8 mouse cellular contexts compared by ENCODE assay signal in the genomic region with DNA sequence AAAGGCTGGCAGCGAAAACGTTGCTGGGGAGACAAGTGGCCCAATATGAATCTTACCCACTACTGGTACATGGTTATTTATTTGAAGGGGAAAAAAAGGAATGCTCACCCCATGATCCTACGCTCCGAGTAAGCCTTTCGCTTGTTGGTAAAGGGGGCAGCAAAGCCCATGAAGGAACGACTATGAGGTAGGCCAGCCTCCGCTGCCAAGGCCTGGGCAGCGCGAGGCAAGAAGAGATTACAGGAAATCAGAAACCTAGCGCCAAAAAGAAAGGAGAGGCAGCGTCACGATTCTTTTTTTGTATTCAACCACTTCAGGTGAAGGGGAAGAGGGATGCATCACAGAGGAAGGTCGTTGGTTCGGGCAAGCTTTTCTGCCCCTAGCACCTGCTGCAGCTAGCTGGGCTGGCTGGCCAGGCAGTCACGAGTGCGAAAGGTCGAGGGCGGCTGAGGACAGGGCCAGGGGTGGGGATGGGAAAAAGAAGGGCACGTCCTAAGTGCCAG. TPM values are rescaled to one million over a fixed set of nuclear protein-coding genes. Genes with fewer than 3 reads are reported as not detected.
A peak's percentile ranks its signal among the peaks of the same experiment; 100 is the strongest.
DNase-seq lines count a peak whose midpoint lies in the region; ATAC-seq and TF ChIP-seq lines count a peak whose summit lies in the region.

No protein-coding gene starts in this region.

- no peaks in the 10 kb centered on the region for H3K27me3 ChIP-seq in G1E (ENCODE audit: insufficient read depth, low read length)
- no peaks in the 10 kb centered on the region for H3K27me3 ChIP-seq in heart, postnatal 0 days (ENCODE audit: control insufficient read depth, insufficient read depth, low read length)
- no peaks in the 10 kb centered on the region for H3K27me3 ChIP-seq in liver, embryonic 15.5 days

- DNase-seq in gastrocnemius, adult 2 months = peak; percentile 93
- no peak for DNase-seq in gastrocnemius, adult 8-10 months (ENCODE audit: low spot score in 2 of 2)
- no peak for DNase-seq in G1E (ENCODE audit: low spot score)
- peak; percentile 16 for DNase-seq in heart, postnatal 0 days (ENCODE audit: low spot score)
- no peak for DNase-seq in urinary bladder, postnatal 25 days (ENCODE audit: low spot score)
- no peak for DNase-seq in T-cell, adult 2 months (ENCODE audit: low spot score)

- no peak for TF ChIP-seq EP300 in heart, postnatal 0 days (IDR thresholded peaks at IDR 0.05; ENCODE audit: low read depth)

- H3K9me3 ChIP-seq in G1E (replicated peaks) = no peaks in the 10 kb centered on the region
- H3K9me3 ChIP-seq in heart, postnatal 0 days (replicated peaks; ENCODE audit: control insufficient read depth, low read length) = no peaks in the 10 kb centered on the region
- no peaks in the 10 kb centered on the region for H3K9me3 ChIP-seq in liver, embryonic 15.5 days (replicated peaks)

- H3K36me3 ChIP-seq in G1E (replicated peaks) = peaks cover 31% of the 10 kb centered on the region
- H3K36me3 ChIP-seq in heart, postnatal 0 days (replicated peaks; ENCODE audit: control insufficient read depth, insufficient read depth, low read length) = peaks cover 18% of the 10 kb centered on the region
- H3K36me3 ChIP-seq in liver, embryonic 15.5 days (replicated peaks) = peaks cover 25% of the 10 kb centered on the region

- TF ChIP-seq CTCF in gastrocnemius, adult 2 months (IDR thresholded peaks at IDR 0.05) = no peak
- no peak for TF ChIP-seq CTCF in G1E (IDR thresholded peaks at IDR 0.05; ENCODE audit: low read depth, low read length)
- no peak for TF ChIP-seq CTCF in heart, postnatal 0 days (IDR thresholded peaks at IDR 0.05; ENCODE audit: low read depth)

- peak overlapping the region; percentile 96 for H3K27ac ChIP-seq in gastrocnemius, adult 2 months
- H3K27ac ChIP-seq in heart, postnatal 0 days (ENCODE audit: low read depth) = peak overlapping the region; percentile 96
- peak overlapping the region; percentile 92 for H3K27ac ChIP-seq in liver, embryonic 15.5 days (replicated peaks)

- H3K4me3 ChIP-seq in gastrocnemius, adult 2 months = peak overlapping the region; percentile 89
- H3K4me3 ChIP-seq in G1E (ENCODE audit: low read depth, low read length) = peak overlapping the region; percentile 82
- peak overlapping the region; percentile 79 for H3K4me3 ChIP-seq in heart, postnatal 0 days (ENCODE audit: low read depth, low read length)
- H3K4me3 ChIP-seq in liver, embryonic 15.5 days (replicated peaks) = peak overlapping the region; percentile 83

- H3K4me1 ChIP-seq in G1E (ENCODE audit: insufficient read depth, low read depth, low read length) = peaks cover 50% of the 10 kb centered on the region
- H3K4me1 ChIP-seq in heart, postnatal 0 days (ENCODE audit: control insufficient read depth, insufficient read depth) = peaks cover 11% of the 10 kb centered on the region; the same call in 1 of the 2 replicates
- H3K4me1 ChIP-seq in liver, embryonic 15.5 days (replicated peaks) = peaks cover 41% of the 10 kb centered on the region

- no peak for ATAC-seq in G1E (ENCODE audit: extremely low read depth, insufficient number of reproducible peaks, low FRiP score, poor library complexity, severe bottlenecking)
- no peak; the same call in 1 of the 2 replicates for ATAC-seq in heart, postnatal 0 days (ENCODE audit: insufficient read depth, low read depth)
- ATAC-seq in liver, embryonic 15.5 days (ENCODE audit: insufficient read depth) = no peak; the same call in 1 of the 2 replicates
- ATAC-seq in monocyte, adult 5-6 weeks (replicated peaks; ENCODE audit: insufficient number of reproducible peaks, low FRiP score, low TSS enrichment, poor library complexity, severe bottlenecking) = no peak

- peak overlapping the region; percentile 82 for H3K4me2 ChIP-seq in heart, postnatal 0 days (ENCODE audit: low read depth, low read length)
- peak overlapping the region; percentile 91 for H3K4me2 ChIP-seq in liver, embryonic 15.5 days

- intact Hi-C loops in gastrocnemius, adult 2 months (cut with DNase I) = no loop called here

- 10% methylated on average over 19 of the region's 19 CpGs for WGBS in heart, postnatal 0 days
- 21% methylated on average over 19 of the region's 19 CpGs for WGBS in liver, embryonic 15.5 days (ENCODE audit: insufficient replicate concordance)

- H3K9ac ChIP-seq in heart, postnatal 0 days (replicated peaks; ENCODE audit: low read depth, low read length) = peak overlapping the region; percentile 73
- H3K9ac ChIP-seq in liver, embryonic 15.5 days = peak overlapping the region; percentile 72

RNA-seq across cellular contexts. Expression of a gene that starts 0.8 kb away (rescaled TPM):
- total RNA-seq in gastrocnemius, adult 2 months (2021) = 100 to 1,000 TPM; 447 to 542 TPM
- total RNA-seq in gastrocnemius, adult 8-10 months (2022) = 100 to 1,000 TPM; 409 to 479 (median 445) TPM
- total RNA-seq in G1E (2014; fragmentation: Nextera tagmentation) = 28.8 and 29.8 TPM in 2 replicates
- total RNA-seq in G1E (2017) = 24.9 and 27.4 TPM in 2 replicates
- 7.3 and 8.7 TPM in 2 replicates for polyA plus RNA-seq in G1E (2012)
- total RNA-seq in heart, postnatal 0 days (2014; rRNA removed; ENCODE audit: low replicate concordance) = 35.2 and 36.9 TPM in 2 replicates
- polyA plus RNA-seq in heart, postnatal 0 days (2015; fragmentation: Nextera tagmentation; extraction: Ambion mirVana) = 52.9 and 61.2 TPM in 2 replicates
- polyA plus RNA-seq in liver, embryonic 15.5 days (2015; fragmentation: Nextera tagmentation; extraction: Ambion mirVana) = 4.6 and 5.2 TPM in 2 replicates
- 18.2 to 21.9 TPM (median 19.4 TPM) in 3 replicates for total RNA-seq in monocyte, adult 5-6 weeks (2017)

RNA-seq across cellular contexts. Expression of a gene that starts 9.0 kb away (rescaled TPM):
- 10 to 100 TPM; 46.7 to 58.9 TPM for total RNA-seq in gastrocnemius, adult 2 months (2021)
- total RNA-seq in gastrocnemius, adult 8-10 months (2022) = 10 to 100 TPM; 38.7 to 48.8 (median 43.2) TPM
- total RNA-seq in G1E (2014; fragmentation: Nextera tagmentation) (72.9 and 80.4 TPM in 2 replicates), G1E (2017) (5.9 and 6.6 TPM in 2 replicates)
- 68.3 and 75.9 TPM in 2 replicates for polyA plus RNA-seq in G1E (2012)
- 14.3 and 17.6 TPM in 2 replicates for total RNA-seq in heart, postnatal 0 days (2014; rRNA removed; ENCODE audit: low replicate concordance)
- 4.2 and 4.5 TPM in 2 replicates for polyA plus RNA-seq in heart, postnatal 0 days (2015; fragmentation: Nextera tagmentation; extraction: Ambion mirVana)
- polyA plus RNA-seq in liver, embryonic 15.5 days (2015; fragmentation: Nextera tagmentation; extraction: Ambion mirVana) = 4.9 and 5.6 TPM in 2 replicates
- total RNA-seq in monocyte, adult 5-6 weeks (2017) = 6.5 to 18.2 TPM (median 8.3 TPM) in 3 replicates

RNA-seq across cellular contexts. Expression of a gene that starts 30.4 kb away (rescaled TPM):
- total RNA-seq in gastrocnemius, adult 2 months (2021) = 100 to 1,000 TPM; 541 to 658 TPM
- total RNA-seq in gastrocnemius, adult 8-10 months (2022) = 100 to 1,000 TPM; 491 to 577 (median 541) TPM
- total RNA-seq in G1E (2014; fragmentation: Nextera tagmentation) (323 and 337 TPM in 2 replicates), G1E (2017) (175 and 181 TPM in 2 replicates)
- 21.6 and 56.6 TPM in 2 replicates for polyA plus RNA-seq in G1E (2012)
- total RNA-seq in heart, postnatal 0 days (2014; rRNA removed; ENCODE audit: low replicate concordance) = 796 and 830 TPM in 2 replicates
- polyA plus RNA-seq in heart, postnatal 0 days (2015; fragmentation: Nextera tagmentation; extraction: Ambion mirVana) = 590 and 625 TPM in 2 replicates
- 115 and 121 TPM in 2 replicates for polyA plus RNA-seq in liver, embryonic 15.5 days (2015; fragmentation: Nextera tagmentation; extraction: Ambion mirVana)
- 72.5 to 84.0 TPM (median 77.3 TPM) in 3 replicates for total RNA-seq in monocyte, adult 5-6 weeks (2017)

RNA-seq across cellular contexts. Expression of a gene that starts 33.1 kb away (rescaled TPM):
- total RNA-seq in gastrocnemius, adult 2 months (2021) = not detected
- not detected for total RNA-seq in gastrocnemius, adult 8-10 months (2022)
- not detected in 2 replicates for total RNA-seq in G1E (2014; fragmentation: Nextera tagmentation)
- not detected in 2 replicates for total RNA-seq in G1E (2017)
- polyA plus RNA-seq in G1E (2012) = not detected in 2 replicates
- total RNA-seq in heart, postnatal 0 days (2014; rRNA removed; ENCODE audit: low replicate concordance) = not detected in 2 replicates
- polyA plus RNA-seq in heart, postnatal 0 days (2015; fragmentation: Nextera tagmentation; extraction: Ambion mirVana) = not detected in 2 replicates
- 69.9 and 90.8 TPM in 2 replicates for polyA plus RNA-seq in liver, embryonic 15.5 days (2015; fragmentation: Nextera tagmentation; extraction: Ambion mirVana)
- total RNA-seq in monocyte, adult 5-6 weeks (2017) = not detected in 3 replicates

RNA-seq across cellular contexts. Expression of a gene that starts 43.3 kb away (rescaled TPM):
- total RNA-seq in gastrocnemius, adult 2 months (2021) = 10 to 100 TPM; 56.7 to 59.0 TPM
- total RNA-seq in gastrocnemius, adult 8-10 months (2022) = 10 to 100 TPM; 59.0 to 70.3 (median 63.5) TPM
- 121 and 148 TPM in 2 replicates for total RNA-seq in G1E (2014; fragmentation: Nextera tagmentation)
- total RNA-seq in G1E (2017) = 34.2 and 37.3 TPM in 2 replicates
- 152 and 197 TPM in 2 replicates for polyA plus RNA-seq in G1E (2012)
- total RNA-seq in heart, postnatal 0 days (2014; rRNA removed; ENCODE audit: low replicate concordance) = 28.1 and 34.6 TPM in 2 replicates
- polyA plus RNA-seq in heart, postnatal 0 days (2015; fragmentation: Nextera tagmentation; extraction: Ambion mirVana) = 55.5 and 56.1 TPM in 2 replicates
- 35.3 and 37.5 TPM in 2 replicates for polyA plus RNA-seq in liver, embryonic 15.5 days (2015; fragmentation: Nextera tagmentation; extraction: Ambion mirVana)
- 34.6 to 49.4 TPM (median 44.2 TPM) in 3 replicates for total RNA-seq in monocyte, adult 5-6 weeks (2017)

Comparison
In these comparisons a context has a peak if more than half of its experiments do, and no peak if none do; other contexts are left out.
1. DNase-seq: peak in gastrocnemius, adult 2 months (single experiment) and heart, postnatal 0 days (single experiment); none in gastrocnemius, adult 8-10 months (0 of 2), G1E (single experiment), urinary bladder, postnatal 25 days (single experiment) and T-cell, adult 2 months (single experiment).
2. RNA of a gene that starts 0.8 kb away (total RNA-seq): 447 to 542 TPM in gastrocnemius, adult 2 months and 409 to 479 TPM in gastrocnemius, adult 8-10 months; 35.2 to 36.9 TPM in heart, postnatal 0 days, 24.9 to 29.8 TPM in G1E and 18.2 to 21.9 TPM in monocyte, adult 5-6 weeks; every median in the first group is over 10 times any median in the second.
3. Peak in every context shown above with its lines, with median percentiles within 50 percentile points of each other: H3K27ac ChIP-seq and H3K4me3 ChIP-seq.